In genomic region chr6:29679947-29680550, GRCm38 (mm10) we compare ENCODE assay signal across 1 mouse cellular context. TPM values are rescaled to one million over a fixed set of nuclear protein-coding genes. Genes with fewer than 3 reads are reported as not detected.
"Had no signal": no experiment of that assay in that cellular context is flagged by ENCODE, and none has a peak within 500 bp of the region (broad histone marks: within the 10 kb centered on the region; RNA-seq: fewer than 3 reads in every experiment).

No protein-coding gene starts in this region.

RNA-seq across cellular contexts. Expression of gene Smo, which starts 55.3 kb away (rescaled TPM):
- total RNA-seq: neutrophil, adult 5-6 weeks had no signal
